Mouse (Mus musculus): ENCODE data around the gene 5031439G07Rik. TPM values are rescaled to one million over a fixed set of nuclear protein-coding genes. Genes with fewer than 3 reads are reported as not detected.
A peak's percentile ranks its signal among the peaks of the same experiment; 100 is the strongest.

5031439G07Rik gene
- polyA plus RNA-seq, 1 experiment: 14.9 TPM

DNA sequence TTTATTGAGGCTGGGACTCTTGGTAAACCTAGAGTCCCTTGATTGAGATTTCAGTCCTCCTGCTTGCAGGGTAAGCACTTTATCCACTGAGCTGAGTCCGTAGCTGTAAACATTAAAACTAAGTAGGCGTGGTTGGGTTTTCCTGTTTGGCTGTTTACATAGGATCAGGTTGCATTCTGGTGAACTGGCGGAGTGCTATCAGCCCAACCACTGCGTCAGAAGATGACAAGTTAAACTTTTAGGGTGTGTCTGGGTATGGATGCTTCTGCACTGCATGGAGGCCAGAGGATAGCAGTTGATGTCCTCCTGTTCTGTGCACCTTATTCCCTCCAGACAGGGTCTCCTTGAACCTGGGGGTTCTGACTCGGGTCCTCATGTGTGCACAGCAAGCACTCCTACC lies 56.0 kb downstream of the 5031439G07Rik start:
- 84% methylated on average over 5 of the region's 5 CpGs for WGBS
- Histone ChIP-seq H3K4me3 (replicated peaks; ENCODE audit: control insufficient read depth, low read depth, low read length) (no peak overlapping the region), H3K4me1 (ENCODE audit: control insufficient read depth, insufficient read depth, low read length) (no peaks in the 10 kb centered on the region), H3K27ac (ENCODE audit: control insufficient read depth, insufficient read depth, low read depth, low read length, poor library complexity) (no peak overlapping the region)
- TF ChIP-seq POLR2A (IDR thresholded peaks at IDR 0.05; ENCODE audit: borderline replicate concordance, control insufficient read depth, low read depth, low read length): no peak
- no peak for TF ChIP-seq CTCF (IDR thresholded peaks at IDR 0.05; ENCODE audit: control insufficient read depth, insufficient read depth, low read length)

DNA sequence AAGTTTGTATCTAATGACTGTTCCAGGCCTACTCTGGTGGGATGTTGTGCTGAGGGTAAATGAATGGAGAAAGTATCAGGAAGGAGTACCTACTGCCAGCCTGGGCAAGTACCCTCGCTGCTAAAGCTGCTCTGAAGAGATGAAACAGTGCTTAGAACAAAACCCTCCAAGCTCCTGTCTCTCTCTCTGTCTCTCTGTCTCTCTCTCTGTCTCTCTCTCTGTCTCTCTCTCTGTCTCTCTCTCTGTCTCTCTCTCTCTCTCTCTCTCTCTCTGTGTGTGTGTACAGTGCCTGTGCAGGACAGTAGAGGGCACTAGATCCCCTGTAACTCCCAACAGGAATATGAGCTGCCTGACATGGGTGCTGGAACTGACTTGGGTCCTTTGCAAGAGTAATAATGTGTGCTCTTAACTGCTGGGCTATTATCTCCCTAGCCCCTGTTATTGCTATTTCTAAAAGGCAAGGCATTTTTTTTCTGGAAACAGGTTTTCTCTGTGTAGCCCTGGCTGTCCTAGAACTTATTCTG lies 62.8 kb downstream of the 5031439G07Rik start:
- H3K4me1 ChIP-seq (ENCODE audit: control insufficient read depth, insufficient read depth, low read length): no peaks in the 10 kb centered on the region; the same call in 1 of the 2 replicates
- TF ChIP-seq CTCF (IDR thresholded peaks at IDR 0.05; ENCODE audit: control insufficient read depth, insufficient read depth, low read length) (0 out of 2 replicates have a peak, but pooled peaks have one; percentile 29), POLR2A (IDR thresholded peaks at IDR 0.05; ENCODE audit: borderline replicate concordance, control insufficient read depth, low read depth, low read length) (no peak)
- WGBS: 65% methylated on average over 1 of the region's 1 CpGs
- no peak overlapping the region for H3K4me3 ChIP-seq (replicated peaks; ENCODE audit: control insufficient read depth, low read depth, low read length)
- H3K27ac ChIP-seq (ENCODE audit: control insufficient read depth, insufficient read depth, low read depth, low read length, poor library complexity): no peak overlapping the region

DNA sequence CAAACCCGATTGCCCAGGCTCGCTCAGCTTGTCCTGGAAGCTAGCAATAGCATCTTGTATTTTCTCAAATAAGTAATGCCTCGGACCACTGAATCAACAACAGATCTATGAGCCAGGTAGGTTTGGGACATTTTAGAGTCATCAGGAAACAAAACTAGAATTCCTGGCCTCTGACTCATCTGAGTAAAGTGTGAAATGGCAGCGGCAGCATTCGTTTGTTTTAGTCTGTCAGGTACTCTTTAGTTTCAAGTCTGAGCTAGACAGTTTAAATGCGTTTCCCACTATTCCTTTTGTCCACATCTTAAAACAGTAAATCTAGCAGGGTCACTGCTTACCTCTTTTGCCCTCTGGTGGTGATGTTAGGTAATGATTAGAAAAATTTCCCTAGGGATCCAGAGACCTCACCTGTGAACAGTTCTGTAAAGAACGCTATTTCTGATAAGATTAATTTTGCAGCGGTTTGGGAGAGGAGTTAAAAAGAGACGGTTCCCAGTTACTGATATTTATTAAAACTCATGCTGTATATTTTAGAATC lies 63.5 kb downstream of the 5031439G07Rik start:
- TF ChIP-seq CTCF (IDR thresholded peaks at IDR 0.05; ENCODE audit: control insufficient read depth, insufficient read depth, low read length) (no peak), POLR2A (IDR thresholded peaks at IDR 0.05; ENCODE audit: borderline replicate concordance, control insufficient read depth, low read depth, low read length) (no peak)
- Histone ChIP-seq H3K27ac (ENCODE audit: control insufficient read depth, insufficient read depth, low read depth, low read length, poor library complexity) (no peak overlapping the region), H3K4me3 (replicated peaks; ENCODE audit: control insufficient read depth, low read depth, low read length) (peak overlapping the region; percentile 60), H3K4me1 (ENCODE audit: control insufficient read depth, insufficient read depth, low read length) (no peaks in the 10 kb centered on the region; the same call in 1 of the 2 replicates)
- 16% methylated on average over 9 of the region's 9 CpGs for WGBS

DNA sequence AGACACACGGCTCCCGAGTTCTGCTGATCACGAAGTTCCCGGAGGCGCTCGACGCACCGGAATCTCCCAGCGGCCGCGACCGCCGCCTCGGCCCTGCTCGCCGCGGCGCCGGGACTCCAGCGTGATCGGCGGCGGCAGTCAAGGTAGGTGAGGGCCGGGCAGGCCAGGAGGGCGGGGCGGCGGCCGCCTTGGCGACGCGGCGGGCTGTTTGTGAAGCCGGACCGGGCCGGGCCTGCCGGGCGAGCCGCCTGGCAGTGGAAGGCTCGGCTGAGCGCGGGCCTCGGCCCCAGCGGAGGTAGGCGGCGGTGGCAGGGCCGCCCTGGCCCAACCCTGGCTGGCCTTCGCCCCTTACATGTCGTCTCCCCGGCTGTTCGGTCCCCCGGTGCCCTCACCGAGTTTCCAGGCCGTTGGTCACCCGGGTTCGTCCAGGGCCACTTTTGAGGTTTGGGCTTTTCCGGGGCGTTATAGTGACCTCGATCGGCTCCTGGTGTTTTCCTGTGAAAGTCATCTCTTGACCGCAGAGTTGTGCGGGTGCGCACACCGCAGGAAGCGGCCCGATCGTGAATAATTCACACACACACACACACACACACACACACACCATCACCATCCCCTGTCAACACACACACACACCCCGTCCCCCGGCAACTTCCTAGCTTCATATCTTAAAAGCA lies 64.7 kb downstream of the 5031439G07Rik start:
- H3K27ac ChIP-seq (ENCODE audit: control insufficient read depth, insufficient read depth, low read depth, low read length, poor library complexity): peak overlapping the region; percentile 98
- under 1% methylated on average over 66 of the region's 68 CpGs for WGBS
- peak overlapping the region; percentile 93 for H3K4me3 ChIP-seq (replicated peaks; ENCODE audit: control insufficient read depth, low read depth, low read length)
- H3K4me1 ChIP-seq (ENCODE audit: control insufficient read depth, insufficient read depth, low read length): no peaks in the 10 kb centered on the region; the same call in 1 of the 2 replicates
- TF ChIP-seq POLR2A (IDR thresholded peaks at IDR 0.05; ENCODE audit: borderline replicate concordance, control insufficient read depth, low read depth, low read length) (no peak), CTCF (IDR thresholded peaks at IDR 0.05; ENCODE audit: control insufficient read depth, insufficient read depth, low read length) (no peak)

DNA sequence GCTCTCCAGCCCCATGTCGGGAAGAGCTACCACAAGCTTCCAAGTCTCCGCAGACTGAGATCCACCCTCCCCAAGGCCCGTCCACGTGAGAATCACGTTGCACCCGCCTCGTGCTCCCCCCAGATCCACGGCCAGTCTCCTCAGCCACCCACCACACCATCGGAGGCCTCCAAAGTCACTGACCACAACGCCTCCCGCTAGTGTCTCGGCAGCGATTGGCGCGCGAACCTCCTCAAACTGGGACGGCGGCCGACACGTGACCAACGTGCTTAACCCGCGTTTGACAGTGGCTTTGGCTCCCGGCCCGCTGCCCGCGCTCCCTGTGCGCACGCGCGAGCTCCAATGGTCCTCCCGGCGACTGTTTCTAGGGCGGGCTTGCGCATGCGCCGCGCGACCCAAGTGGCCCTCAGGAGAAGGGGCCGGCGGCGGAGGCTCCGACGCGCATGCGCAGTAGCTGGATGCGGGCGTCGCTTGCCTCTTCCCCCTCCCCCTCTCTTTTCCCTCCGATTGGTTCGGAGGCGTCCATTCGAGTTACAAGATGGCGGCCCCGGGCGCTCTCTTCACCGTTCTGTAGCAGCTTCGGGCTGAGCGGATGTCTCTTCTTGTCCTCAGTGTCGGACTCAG lies 65.4 kb downstream of the 5031439G07Rik start, which contains the start of gene Nup50:
Nup50 (plus strand) TSS at position 528 of the 624 bp plus-strand sequence.
- TF ChIP-seq CTCF (IDR thresholded peaks at IDR 0.05; ENCODE audit: control insufficient read depth, insufficient read depth, low read length): no peak
- TF ChIP-seq POLR2A (IDR thresholded peaks at IDR 0.05; ENCODE audit: borderline replicate concordance, control insufficient read depth, low read depth, low read length): peak; percentile 89
- peak within 1 kb of the TSS; percentile 98 for H3K27ac ChIP-seq (ENCODE audit: control insufficient read depth, insufficient read depth, low read depth, low read length, poor library complexity)
- no peaks in the 10 kb centered on the region; the same call in 1 of the 2 replicates for H3K4me1 ChIP-seq (ENCODE audit: control insufficient read depth, insufficient read depth, low read length)
- WGBS: under 1% methylated on average over 60 of the region's 60 CpGs
- H3K4me3 ChIP-seq (replicated peaks; ENCODE audit: control insufficient read depth, low read depth, low read length): peak within 1 kb of the TSS; percentile 98

DNA sequence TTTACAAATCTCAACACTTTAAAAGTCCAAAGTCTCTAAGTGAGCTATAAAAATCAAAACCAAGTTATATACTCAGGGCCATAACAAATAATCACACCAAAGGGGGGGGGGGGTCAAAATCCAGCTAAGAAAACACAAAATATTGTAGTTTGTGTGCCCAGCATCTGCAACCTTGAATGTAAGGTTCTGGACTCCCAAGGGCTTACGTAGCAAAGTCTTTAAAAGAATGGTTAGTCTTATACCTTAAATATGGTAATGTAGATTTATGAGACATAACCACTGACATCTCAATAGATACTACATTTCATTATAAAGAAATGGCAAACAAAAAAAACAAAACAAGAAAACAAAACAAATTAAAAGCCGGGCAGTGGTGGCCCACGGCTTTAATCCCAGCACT lies 68.4 kb downstream of the 5031439G07Rik start, which contains the start of gene Gm29666:
Gm29666 (minus strand) TSS at position 101 of the 400 bp plus-strand sequence.
- Histone ChIP-seq H3K27ac (ENCODE audit: control insufficient read depth, insufficient read depth, low read depth, low read length, poor library complexity) (no peak within 1 kb of the TSS), H3K4me1 (ENCODE audit: control insufficient read depth, insufficient read depth, low read length) (no peaks in the 10 kb centered on the region; the same call in 1 of the 2 replicates), H3K4me3 (replicated peaks; ENCODE audit: control insufficient read depth, low read depth, low read length) (no peak within 1 kb of the TSS)
- TF ChIP-seq CTCF (IDR thresholded peaks at IDR 0.05; ENCODE audit: control insufficient read depth, insufficient read depth, low read length): no peak
- TF ChIP-seq POLR2A (IDR thresholded peaks at IDR 0.05; ENCODE audit: borderline replicate concordance, control insufficient read depth, low read depth, low read length): no peak
- 91% methylated on average over 3 of the region's 3 CpGs for WGBS

DNA sequence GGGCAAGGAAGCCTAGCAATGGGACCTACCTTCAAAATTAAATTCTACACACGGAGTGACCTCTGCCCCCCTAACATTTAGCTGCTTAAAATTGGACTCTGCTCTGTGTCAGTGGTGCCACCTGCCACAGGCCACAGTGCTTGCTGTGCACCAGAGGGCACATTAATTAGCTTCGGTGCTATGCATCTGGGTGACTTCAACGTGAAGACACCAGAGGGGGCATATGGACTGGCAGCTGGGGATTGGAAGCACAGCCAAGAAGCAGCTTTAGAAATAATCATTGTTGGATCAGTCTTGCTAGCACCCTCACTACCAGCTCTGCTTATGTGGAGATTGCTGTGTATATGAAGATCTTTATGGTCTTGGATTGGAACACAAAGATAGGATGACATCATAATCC lies 75.2 kb downstream of the 5031439G07Rik start:
- H3K27ac ChIP-seq (ENCODE audit: control insufficient read depth, insufficient read depth, low read depth, low read length, poor library complexity): no peak overlapping the region
- TF ChIP-seq CTCF (IDR thresholded peaks at IDR 0.05; ENCODE audit: control insufficient read depth, insufficient read depth, low read length) (no peak), POLR2A (IDR thresholded peaks at IDR 0.05; ENCODE audit: borderline replicate concordance, control insufficient read depth, low read depth, low read length) (no peak)
- no peaks in the 10 kb centered on the region for H3K4me1 ChIP-seq (ENCODE audit: control insufficient read depth, insufficient read depth, low read length)
- WGBS: 87% methylated on average over 3 of the region's 3 CpGs
- H3K4me3 ChIP-seq (replicated peaks; ENCODE audit: control insufficient read depth, low read depth, low read length): no peak overlapping the region

DNA sequence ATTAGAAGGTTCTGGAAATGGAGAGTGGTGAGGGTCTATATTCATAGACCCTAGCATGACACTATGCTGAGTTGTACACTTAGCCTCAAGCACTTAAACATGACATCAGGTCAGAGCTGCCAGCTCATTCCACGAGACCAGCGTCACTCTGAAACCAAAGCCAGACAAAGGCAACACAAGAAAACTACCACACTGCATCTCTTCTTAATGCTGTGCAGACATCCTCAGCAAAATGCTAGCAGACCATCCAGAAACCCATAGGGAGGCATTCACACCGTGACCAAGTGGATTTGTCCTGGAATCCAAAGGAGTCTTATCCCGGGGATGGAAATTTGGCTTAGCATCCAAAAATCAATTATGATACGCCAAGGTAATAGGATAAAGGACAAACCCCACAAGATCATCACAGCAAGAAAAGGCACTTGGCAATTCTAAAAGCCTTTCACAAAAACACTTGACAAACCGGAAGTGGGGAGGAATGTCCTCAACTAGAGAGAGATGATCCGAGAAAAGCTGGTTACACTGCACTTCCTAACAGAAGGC lies 84.4 kb downstream of the 5031439G07Rik start:
- Histone ChIP-seq H3K4me3 (replicated peaks; ENCODE audit: control insufficient read depth, low read depth, low read length) (no peak overlapping the region), H3K27ac (ENCODE audit: control insufficient read depth, insufficient read depth, low read depth, low read length, poor library complexity) (no peak overlapping the region), H3K4me1 (ENCODE audit: control insufficient read depth, insufficient read depth, low read length) (no peaks in the 10 kb centered on the region)
- WGBS: 68% methylated on average over 7 of the region's 7 CpGs
- TF ChIP-seq POLR2A (IDR thresholded peaks at IDR 0.05; ENCODE audit: borderline replicate concordance, control insufficient read depth, low read depth, low read length) (no peak), CTCF (IDR thresholded peaks at IDR 0.05; ENCODE audit: control insufficient read depth, insufficient read depth, low read length) (no peak)
